Mouse (Mus musculus) midbrain, embryonic 14.5 days (tissue): ENCODE measurements at regions not wholly inside any gene's neighbourhood (a gene's known extent, or its start where the extent isn't known, plus 50 kb on each side); places are given as distances from the start of the nearest gene placed in this dataset.

Experiments
- ATAC-seq: fragments of 200-750 bp; cut with Nextera tagmentation; 2 replicates; pipeline ENCODE4 v1.8.0; 2017; ENCODE audit warnings: moderate number of reproducible peaks, moderate library complexity; ENCODE audit not compliant: low FRiP score, low TSS enrichment
- DNase-seq: peaks from one replicate; pipeline ENCODE4 v3.0.0-alpha.2; 2015
- H3K27ac ChIP-seq: fragments of 300-500 bp; sonication (generic); replicated peaks from 2 replicates; pipeline ENCODE4 v1.5.1; 2014; ENCODE audit warnings: mild to moderate bottlenecking, low read depth, low read length, moderate library complexity
- H3K27me3 ChIP-seq: fragments of 300-500 bp; sonication (generic); 2 replicates; pipeline ENCODE4 v1.6.1; 2014; ENCODE audit warnings: low read length, control low read depth, mixed read lengths; ENCODE audit not compliant: control insufficient read depth, insufficient read depth
- H3K36me3 ChIP-seq: fragments of 300-500 bp; sonication (generic); 2 replicates; pipeline ENCODE4 v1.6.1; 2014; ENCODE audit warnings: low read length, control low read depth; ENCODE audit not compliant: control insufficient read depth, insufficient read depth
- H3K4me1 ChIP-seq: fragments of 300-500 bp; sonication (generic); 2 replicates; pipeline ENCODE4 v1.6.1; 2014; ENCODE audit warnings: mild to moderate bottlenecking, antibody characterized with exemption, low read length, control low read depth; ENCODE audit not compliant: control insufficient read depth, insufficient read depth
- H3K4me2 ChIP-seq: fragments of 300-500 bp; sonication (generic); 2 replicates; pipeline ENCODE4 v1.6.1; 2014; ENCODE audit warnings: mild to moderate bottlenecking, low read length, moderate library complexity
- H3K4me3 ChIP-seq: fragments of 300-500 bp; sonication (generic); replicated peaks from 2 replicates; pipeline ENCODE4 v1.5.1; 2014; ENCODE audit warnings: low read depth, low read length
- H3K9ac ChIP-seq: fragments of 300-500 bp; sonication (generic); replicated peaks from 2 replicates; pipeline ENCODE4 v1.6.1; 2014; ENCODE audit warnings: mild to moderate bottlenecking, low read length, moderate library complexity
- H3K9me3 ChIP-seq: fragments of 300-500 bp; sonication (generic); 2 replicates; pipeline ENCODE4 v1.6.1; 2016; ENCODE audit warnings: low read length, control low read depth, mixed read lengths; ENCODE audit not compliant: control insufficient read depth
- WGBS: fragments of 180-500 bp; shearing (Covaris S2); extraction: QIAGEN DNeasy Blood & Tissue Kit; methylation state at CpG from one replicate; pipeline ENCODE4 v1.1.7; 2014; 5-methylcytosine and 5-hydroxymethylcytosine counted together

DNA sequence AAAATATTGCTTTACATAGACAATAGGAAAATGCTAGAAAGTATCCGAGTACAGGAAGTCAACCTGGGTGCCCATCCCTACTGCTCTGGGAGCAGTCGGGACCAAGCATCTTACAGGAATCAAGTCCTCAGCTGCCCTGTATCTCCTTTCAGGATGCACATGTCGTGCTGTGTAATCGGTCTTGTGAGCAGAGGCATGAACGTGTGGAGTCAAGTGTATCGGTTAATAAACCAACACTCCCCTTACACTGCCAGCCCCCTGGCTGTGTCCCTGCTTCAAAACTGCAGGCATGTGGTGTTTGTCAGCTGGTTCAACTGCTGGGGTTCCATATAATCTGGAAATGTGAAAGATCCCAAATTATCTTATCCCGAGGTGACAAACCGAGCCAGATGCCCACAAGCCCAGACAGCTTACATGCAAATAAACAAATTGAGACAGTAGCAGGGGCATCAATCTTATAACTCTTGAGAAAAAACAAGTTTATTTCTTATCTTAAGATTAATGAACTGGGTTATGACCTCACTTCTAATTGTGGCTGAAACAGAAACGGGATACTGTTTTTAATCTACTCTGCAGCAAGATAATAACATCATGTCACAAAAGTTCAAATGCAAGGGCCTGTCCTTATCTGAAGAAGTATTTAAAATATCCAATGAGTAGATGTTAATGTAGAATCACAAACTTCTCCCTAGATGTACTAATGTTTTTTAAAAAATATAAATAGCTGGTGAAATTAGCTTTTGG lies 193.6 kb downstream of the Qdpr start:
- Histone ChIP-seq H3K9me3 (no peaks in the 10 kb centered on the region), H3K9ac (no peak overlapping the region), H3K4me3 (no peak overlapping the region), H3K36me3 (no peaks in the 10 kb centered on the region), H3K27ac (no peak overlapping the region), H3K4me1 (no peaks in the 10 kb centered on the region), H3K4me2 (no peak overlapping the region), H3K27me3 (no peaks in the 10 kb centered on the region)
- ATAC-seq (no peak), DNase-seq (no peak)
- 79% methylated on average over 9 of the region's 9 CpGs for WGBS

DNA sequence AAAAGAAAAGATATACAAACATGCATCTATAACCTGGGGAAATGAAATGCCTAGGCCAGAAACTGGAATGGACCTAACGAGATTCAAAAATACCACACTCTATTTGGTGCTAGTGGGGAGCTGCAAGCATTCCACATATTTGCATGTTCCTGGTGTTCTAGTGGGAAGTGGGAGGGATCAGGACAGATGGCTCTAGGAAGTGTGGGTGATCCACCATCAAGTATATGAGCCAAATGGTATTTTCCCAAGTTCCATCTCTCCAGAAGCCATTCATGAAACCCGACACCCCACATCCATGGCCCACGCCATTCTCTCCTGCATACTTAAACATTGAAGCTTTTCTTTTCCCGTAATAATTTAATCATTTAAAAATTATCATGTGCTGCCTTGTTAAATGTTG lies 218.2 kb downstream of the Qdpr start:
- no peaks in the 10 kb centered on the region for H3K27me3 ChIP-seq
- H3K9me3 ChIP-seq: no peaks in the 10 kb centered on the region
- H3K27ac ChIP-seq: no peak overlapping the region
- H3K36me3 ChIP-seq: no peaks in the 10 kb centered on the region
- no peak overlapping the region for H3K4me2 ChIP-seq
- WGBS: 85% methylated on average over 4 of the region's 4 CpGs
- no peaks in the 10 kb centered on the region for H3K4me1 ChIP-seq
- H3K9ac ChIP-seq: no peak overlapping the region
- DNase-seq (no peak), ATAC-seq (no peak)
- no peak overlapping the region for H3K4me3 ChIP-seq

DNA sequence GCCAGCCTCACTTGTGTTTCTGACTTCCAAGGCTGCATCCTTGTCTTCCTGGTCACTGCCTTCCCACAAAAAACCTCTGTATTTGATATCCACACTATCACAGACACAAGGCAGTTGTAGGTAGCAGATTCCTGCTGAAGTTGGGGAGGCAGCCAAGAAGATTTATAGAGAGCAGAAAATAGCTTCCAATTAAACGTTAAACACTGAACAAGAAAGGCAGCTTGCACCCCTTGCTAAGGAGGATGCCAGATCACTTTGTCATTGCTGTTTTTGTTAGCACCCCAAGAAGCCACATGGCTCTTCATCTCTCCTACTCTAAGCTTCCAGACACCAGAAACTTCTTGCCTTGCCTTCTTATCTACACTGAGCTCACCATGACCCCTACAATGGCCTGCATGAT lies 219.9 kb downstream of the Qdpr start:
- H3K27ac ChIP-seq: no peak overlapping the region
- no peak overlapping the region for H3K4me2 ChIP-seq
- no peaks in the 10 kb centered on the region for H3K9me3 ChIP-seq
- ATAC-seq: no peak
- no peaks in the 10 kb centered on the region for H3K36me3 ChIP-seq
- no peak overlapping the region for H3K4me3 ChIP-seq
- no peaks in the 10 kb centered on the region for H3K4me1 ChIP-seq
- no peaks in the 10 kb centered on the region for H3K27me3 ChIP-seq
- H3K9ac ChIP-seq: no peak overlapping the region
- WGBS: 89% methylated on average over 1 of the region's 1 CpGs
- DNase-seq: no peak

DNA sequence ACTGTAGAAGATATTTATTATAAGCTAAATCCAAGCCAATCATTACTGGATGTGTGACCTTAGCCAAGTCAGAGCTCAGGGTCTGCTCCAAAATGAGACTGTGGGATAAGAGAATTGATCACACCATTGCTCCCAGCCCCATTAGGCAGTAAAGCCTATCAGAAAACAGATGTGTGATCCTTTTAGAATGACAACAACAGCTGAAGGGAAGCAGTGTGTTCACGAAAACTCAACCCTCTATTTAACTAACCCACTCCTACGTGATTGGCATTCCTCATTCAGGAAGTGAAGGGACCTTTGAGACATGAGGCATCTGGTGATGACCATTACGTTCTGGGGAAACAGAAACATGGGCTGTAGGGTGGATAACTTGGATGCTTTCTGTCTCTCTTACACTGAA lies 220.6 kb downstream of the Qdpr start:
- H3K4me3 ChIP-seq: no peak overlapping the region
- H3K27me3 ChIP-seq: no peaks in the 10 kb centered on the region
- no peak overlapping the region for H3K4me2 ChIP-seq
- H3K9me3 ChIP-seq: no peaks in the 10 kb centered on the region
- WGBS: 89% methylated on average over 3 of the region's 3 CpGs
- ATAC-seq: no peak
- H3K36me3 ChIP-seq: no peaks in the 10 kb centered on the region
- H3K9ac ChIP-seq: no peak overlapping the region
- H3K4me1 ChIP-seq: no peaks in the 10 kb centered on the region
- no peak for DNase-seq
- H3K27ac ChIP-seq: no peak overlapping the region

DNA sequence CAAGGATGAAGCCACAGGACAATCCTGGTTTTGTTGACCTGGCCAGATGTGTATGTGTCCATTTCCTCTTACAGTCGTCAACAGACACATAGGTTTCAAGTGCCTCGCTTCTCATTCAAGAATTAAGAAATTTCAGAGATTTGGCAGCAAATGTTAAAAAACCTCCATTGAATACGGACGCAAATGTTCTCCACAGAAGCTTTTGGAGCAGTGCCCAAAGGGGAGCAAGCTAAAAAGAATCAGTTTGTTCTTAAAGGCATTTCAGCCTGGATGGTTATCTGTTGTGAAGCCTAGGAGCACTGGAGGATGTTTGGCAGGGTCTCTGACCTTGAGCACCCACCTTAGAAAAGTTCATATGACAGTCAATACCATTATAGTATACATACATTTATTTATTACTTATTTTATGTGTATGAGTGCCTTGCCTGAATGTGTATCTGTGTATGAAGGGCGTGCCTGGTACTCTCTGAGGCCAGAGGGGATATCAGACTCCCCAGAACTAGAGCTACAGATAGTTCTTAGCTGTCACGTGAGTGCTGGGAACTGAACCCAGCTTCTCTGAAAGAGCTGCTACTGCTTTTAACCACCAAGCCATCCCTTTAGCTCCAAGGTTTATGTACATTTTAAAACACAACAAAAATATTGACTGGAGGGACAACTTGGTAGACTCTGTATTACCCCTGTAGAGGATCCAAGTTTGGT lies 221.7 kb downstream of the Qdpr start:
- H3K4me1 ChIP-seq: no peaks in the 10 kb centered on the region
- ATAC-seq (no peak), DNase-seq (no peak)
- H3K27ac ChIP-seq: no peak overlapping the region
- 88% methylated on average over 6 of the region's 6 CpGs for WGBS
- no peak overlapping the region for H3K4me2 ChIP-seq
- no peaks in the 10 kb centered on the region for H3K36me3 ChIP-seq
- H3K27me3 ChIP-seq: no peaks in the 10 kb centered on the region
- no peak overlapping the region for H3K9ac ChIP-seq
- H3K4me3 ChIP-seq: no peak overlapping the region
- H3K9me3 ChIP-seq: no peaks in the 10 kb centered on the region

DNA sequence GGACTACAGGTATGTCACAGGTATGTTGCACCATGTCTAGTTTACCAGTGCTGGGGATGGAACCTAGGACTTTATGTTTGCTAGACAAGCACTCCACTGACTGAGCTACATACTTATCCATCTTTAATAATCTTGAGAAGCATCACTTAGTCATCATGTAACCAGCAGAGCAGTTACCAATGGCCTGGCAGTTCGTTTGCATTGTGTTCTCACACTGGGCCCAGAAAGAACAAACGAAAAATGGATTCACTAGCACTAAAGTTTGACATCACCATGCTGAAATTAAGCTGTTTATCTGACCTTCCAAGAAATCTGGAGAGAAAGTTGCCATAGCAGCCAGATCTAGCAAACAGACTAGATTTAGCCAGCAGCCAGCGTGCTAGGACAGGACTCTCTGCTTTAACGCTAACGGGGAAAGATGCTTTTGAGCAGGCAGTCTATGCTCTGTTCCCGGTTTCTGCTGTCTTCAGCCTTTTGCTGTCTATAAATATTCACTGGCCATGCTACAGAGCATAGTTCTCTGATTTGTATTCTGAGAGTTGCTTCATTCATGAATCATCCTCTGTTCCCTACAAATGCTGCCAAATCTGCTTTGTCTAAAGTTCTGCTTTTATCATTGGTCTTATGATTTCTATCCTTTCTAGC lies 229.6 kb downstream of the Qdpr start:
- Histone ChIP-seq H3K9me3 (no peaks in the 10 kb centered on the region), H3K36me3 (no peaks in the 10 kb centered on the region), H3K4me2 (no peak overlapping the region), H3K4me3 (no peak overlapping the region), H3K27ac (no peak overlapping the region), H3K27me3 (no peaks in the 10 kb centered on the region), H3K4me1 (no peaks in the 10 kb centered on the region), H3K9ac (no peak overlapping the region)
- WGBS: 70% methylated on average over 6 of the region's 6 CpGs
- no peak for ATAC-seq
- DNase-seq: peak; percentile 46

DNA sequence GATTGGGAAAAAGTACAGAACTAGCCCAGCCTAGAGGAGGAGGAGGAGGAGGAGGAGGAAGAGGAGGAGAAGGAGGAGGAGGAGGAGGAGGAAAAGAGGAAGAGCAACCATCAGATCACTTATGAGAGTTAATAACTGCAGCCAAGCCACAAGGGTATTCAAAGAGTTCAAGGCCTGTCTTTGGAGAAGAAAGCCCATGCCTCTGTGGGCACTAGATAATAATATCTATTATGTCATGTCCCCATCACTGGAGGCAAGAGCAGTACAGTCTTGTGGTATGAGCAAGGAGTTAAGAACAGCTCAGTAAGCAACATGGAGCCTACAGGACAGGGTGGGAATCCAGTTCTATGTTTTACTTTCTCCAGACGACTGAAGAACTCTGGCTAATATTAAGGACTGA lies 230.5 kb downstream of the Qdpr start:
- no peak overlapping the region for H3K4me3 ChIP-seq
- DNase-seq (no peak), ATAC-seq (no peak)
- H3K27ac ChIP-seq: no peak overlapping the region
- H3K9me3 ChIP-seq: no peaks in the 10 kb centered on the region
- no peak overlapping the region for H3K4me2 ChIP-seq
- no peaks in the 10 kb centered on the region for H3K36me3 ChIP-seq
- 85% methylated on average over 1 of the region's 1 CpGs for WGBS
- no peaks in the 10 kb centered on the region for H3K27me3 ChIP-seq
- H3K9ac ChIP-seq: no peak overlapping the region
- no peaks in the 10 kb centered on the region for H3K4me1 ChIP-seq

DNA sequence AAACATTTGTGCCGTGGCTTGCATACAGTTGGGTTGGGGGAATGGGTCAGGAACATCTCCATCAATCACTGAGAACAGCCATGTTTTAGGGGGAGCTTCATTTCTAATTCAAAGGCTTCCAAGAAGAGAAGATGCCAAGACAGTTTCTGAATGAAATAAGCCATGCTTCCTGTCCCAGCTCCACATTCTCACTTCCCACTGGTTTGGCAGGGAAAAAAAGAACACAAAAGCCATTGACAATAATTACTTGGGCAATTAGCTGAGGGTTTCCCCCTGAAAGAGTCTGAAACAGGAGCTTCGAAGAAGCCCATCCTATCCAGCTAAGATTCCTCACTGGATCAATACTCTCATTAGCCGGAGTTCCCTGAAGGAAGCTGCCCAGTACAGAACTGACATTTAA lies 230.9 kb downstream of the Qdpr start:
- Histone ChIP-seq H3K9ac (no peak overlapping the region), H3K27me3 (no peaks in the 10 kb centered on the region), H3K4me2 (no peak overlapping the region), H3K36me3 (no peaks in the 10 kb centered on the region), H3K9me3 (no peaks in the 10 kb centered on the region), H3K4me3 (no peak overlapping the region), H3K4me1 (no peaks in the 10 kb centered on the region), H3K27ac (no peak overlapping the region)
- DNase-seq (no peak), ATAC-seq (no peak)
- 80% methylated on average over 3 of the region's 3 CpGs for WGBS

DNA sequence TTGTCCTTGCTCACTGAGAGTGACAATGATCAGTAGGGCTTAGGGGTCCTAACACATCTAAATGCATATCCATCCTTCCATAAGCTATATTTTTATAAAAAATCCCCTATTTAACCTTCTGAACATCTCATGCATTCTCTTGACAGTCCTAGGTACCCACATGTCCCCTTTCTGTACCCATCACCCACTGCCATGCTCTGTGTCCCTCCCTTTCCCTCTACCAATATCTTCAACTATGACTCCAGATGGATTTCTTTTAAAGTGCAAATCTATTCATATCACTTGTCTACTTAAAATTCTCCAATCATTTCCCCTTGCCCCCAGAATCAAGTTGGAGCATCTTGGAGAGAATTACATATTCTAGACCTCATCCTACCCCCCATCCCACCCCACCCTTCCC lies 235.6 kb downstream of the Qdpr start:
- H3K4me2 ChIP-seq: no peak overlapping the region
- no peak overlapping the region for H3K27ac ChIP-seq
- DNase-seq: no peak
- no peak for ATAC-seq
- no peak overlapping the region for H3K9ac ChIP-seq
- H3K27me3 ChIP-seq: no peaks in the 10 kb centered on the region
- H3K4me1 ChIP-seq: no peaks in the 10 kb centered on the region
- no peaks in the 10 kb centered on the region for H3K36me3 ChIP-seq
- no peaks in the 10 kb centered on the region for H3K9me3 ChIP-seq
- no peak overlapping the region for H3K4me3 ChIP-seq
